Mouse (Mus musculus): ENCODE measurements at regions not wholly inside any gene's neighbourhood (a gene's known extent, or its start where the extent isn't known, plus 50 kb on each side); places are given as distances from the start of the nearest gene placed in this dataset.

- TF ChIP-seq CTCF (IDR thresholded peaks at IDR 0.05; ENCODE audit: borderline replicate concordance, control insufficient read depth, extremely low read depth, insufficient read depth, low read length, poor library complexity) (no peak), POLR2A (IDR thresholded peaks at IDR 0.05; ENCODE audit: control insufficient read depth, extremely low read depth, insufficient read depth, low read length, poor library complexity) (no peak)
Observed at GRCm38 (mm10) chr8:104049181-104049580, 52.2 kb upstream of the Cdh5 start.

All from thymus, adult 2 months (tissue).